Mouse (Mus musculus): ENCODE data around the gene Tmem132d.

DNA sequence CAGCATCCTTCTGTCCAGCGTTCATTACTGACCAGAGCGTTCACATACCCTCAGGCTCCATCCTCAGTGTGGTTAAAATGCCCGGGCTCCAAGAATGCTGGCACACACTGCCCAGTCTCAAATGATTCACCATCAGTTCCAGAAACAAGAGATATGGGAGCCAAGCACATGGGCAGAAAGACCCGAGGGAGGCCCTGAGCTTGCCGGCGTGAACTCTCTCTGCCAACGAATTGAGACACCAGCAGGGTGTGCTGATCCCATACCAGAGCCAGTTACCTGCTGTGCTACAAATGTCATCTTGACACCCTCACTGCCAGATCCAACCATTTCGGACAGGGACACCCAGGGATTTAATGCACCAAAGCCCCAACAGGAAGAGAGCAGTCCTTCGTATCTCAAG, 25.3 kb downstream of the Tmem132d start:
- TF ChIP-seq POLR2A (IDR thresholded peaks at IDR 0.05; ENCODE audit: borderline replicate concordance, extremely low read depth, low read depth, low read length) (no peak), CTCF (IDR thresholded peaks at IDR 0.05; ENCODE audit: insufficient read depth, low read length) (no peak)
